Mouse (Mus musculus): ENCODE measurements around the gene Cat. TPM values are rescaled to one million over a fixed set of nuclear protein-coding genes. Genes with fewer than 3 reads are reported as not detected.

The Cat gene
- total and polyA plus RNA-seq, 3 experiments: 29.8 to 84.7 (median 45.0) TPM

GRCm38 (mm10) chr2:103480240-103480639 lies 4.7 kb downstream of the Cat start:
- Histone ChIP-seq H3K4me3 (replicated peaks in 1 of 3; ENCODE audit: low read depth in 2 of 3, low read length in 2 of 3, poor library complexity in 1 of 3) (no peak overlapping the region), H3K79me2 (replicated peaks; ENCODE audit: control insufficient read depth, extremely low read depth, insufficient read depth, poor library complexity, severe bottlenecking) (0 out of 2 replicates have a peak, but pooled peaks cover 2% of the 10 kb centered on the region), H3K4me1 (ENCODE audit: control insufficient read depth in 1 of 2, insufficient read depth in 2 of 2) (peaks cover 9 to 48% of the 10 kb centered on the region in 2 experiments), H3K36me3 (replicated peaks in 1 of 2; ENCODE audit: control insufficient read depth in 1 of 2, insufficient read depth in 1 of 2, low read length in 1 of 2) (peaks cover 8 to 49% of the 10 kb centered on the region in 2 experiments), H3K9ac (ENCODE audit: insufficient read depth, low read depth) (no peak overlapping the region), H3K27ac (ENCODE audit: insufficient read depth, low read depth) (no peak overlapping the region), H3K9me3 (replicated peaks; ENCODE audit: low read length) (no peaks in the 10 kb centered on the region), H3K4me2 (ENCODE audit: insufficient read depth, low read depth, poor library complexity, severe bottlenecking) (no peak overlapping the region), H3K27me3 (replicated peaks) (no peaks in the 10 kb centered on the region)
- TF ChIP-seq ELF1 (IDR thresholded peaks at IDR 0.05; ENCODE audit: low read depth, low read length) (no peak), ZKSCAN1 (IDR thresholded peaks at IDR 0.05; ENCODE audit: borderline replicate concordance, low read depth, low read length) (no peak), USF2 (conservative IDR thresholded peaks at IDR 0.05; ENCODE audit: low read depth, low read length) (no peak), JUN (IDR thresholded peaks at IDR 0.05; ENCODE audit: insufficient read depth, low read depth, low read length) (no peak), UBTF (IDR thresholded peaks at IDR 0.05; ENCODE audit: low read depth, low read length) (no peak), POLR2A (IDR thresholded peaks at IDR 0.05; ENCODE audit: low read depth, low read length) (no peak), ETS1 (conservative IDR thresholded peaks at IDR 0.05; ENCODE audit: low read depth, low read length) (no peak), EP300 (IDR thresholded peaks at IDR 0.05; ENCODE audit: low read length) (no peak), SIN3A (IDR thresholded peaks at IDR 0.05; ENCODE audit: low read length) (no peak), MAZ (IDR thresholded peaks at IDR 0.05; ENCODE audit: low read depth, low read length) (no peak), RAD21 (IDR thresholded peaks at IDR 0.05; ENCODE audit: low read depth, low read length) (no peak), BHLHE40 (IDR thresholded peaks at IDR 0.05; ENCODE audit: low read depth, low read length) (no peak), JUND (conservative IDR thresholded peaks at IDR 0.05; ENCODE audit: low read depth, low read length) (no peak), TCF12 (IDR thresholded peaks at IDR 0.05; ENCODE audit: low read depth, low read length) (no peak)
- in situ Hi-C loops (cut with MboI; ENCODE audit: low pct_ligation_motif_present, low pct_unique_long_range_greater_than_20kb, low sequenced_read_pairs) (no loop called here), dilution Hi-C loops (cut with MboI; ENCODE audit: extremely low pct_ligation_motif_present, extremely low pct_unique_long_range_greater_than_20kb, low sequenced_read_pairs) (no loop called here)
- no peak for DNase-seq (ENCODE audit: extremely low read depth)

DNA sequence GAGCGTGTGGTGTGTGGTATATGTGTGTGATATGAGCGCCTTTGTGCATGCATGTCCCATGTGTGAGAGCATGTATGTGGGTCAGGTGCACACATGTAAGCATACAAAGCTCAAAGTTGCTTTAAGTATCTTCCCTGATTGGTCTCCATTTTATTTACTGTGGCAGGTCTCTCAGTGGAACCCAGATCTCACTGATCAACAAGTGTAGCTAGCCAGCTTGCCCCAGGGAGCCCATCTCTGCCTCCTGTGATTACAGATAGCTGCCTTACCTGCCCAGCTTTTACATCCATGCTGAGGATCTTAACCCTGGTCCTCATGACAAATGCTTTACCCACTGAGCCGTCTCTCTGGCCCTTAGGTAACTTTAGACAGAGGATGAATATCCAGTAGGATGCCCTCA lies 6.6 kb downstream of the Cat start:
- H3K4me1 ChIP-seq (ENCODE audit: control insufficient read depth in 1 of 2, insufficient read depth in 2 of 2): peaks cover 9 to 48% of the 10 kb centered on the region in 2 experiments
- dilution Hi-C loops (cut with MboI; ENCODE audit: extremely low pct_ligation_motif_present, extremely low pct_unique_long_range_greater_than_20kb, low sequenced_read_pairs) (no loop called here), in situ Hi-C loops (cut with MboI; ENCODE audit: low pct_ligation_motif_present, low pct_unique_long_range_greater_than_20kb, low sequenced_read_pairs) (no loop called here)
- no peaks in the 10 kb centered on the region for H3K27me3 ChIP-seq (replicated peaks)
- no peak overlapping the region for H3K4me3 ChIP-seq (replicated peaks in 1 of 3; ENCODE audit: low read depth in 2 of 3, low read length in 2 of 3, poor library complexity in 1 of 3)
- 0 out of 2 replicates have a peak, but pooled peaks cover under 1% of the 10 kb centered on the region for H3K79me2 ChIP-seq (replicated peaks; ENCODE audit: control insufficient read depth, extremely low read depth, insufficient read depth, poor library complexity, severe bottlenecking)
- peaks cover 19 to 68% of the 10 kb centered on the region in 2 experiments for H3K36me3 ChIP-seq (replicated peaks in 1 of 2; ENCODE audit: control insufficient read depth in 1 of 2, insufficient read depth in 1 of 2, low read length in 1 of 2)
- no peak overlapping the region for H3K9ac ChIP-seq (ENCODE audit: insufficient read depth, low read depth)
- no peak overlapping the region for H3K27ac ChIP-seq (ENCODE audit: insufficient read depth, low read depth)
- no peaks in the 10 kb centered on the region for H3K9me3 ChIP-seq (replicated peaks; ENCODE audit: low read length)
- DNase-seq (ENCODE audit: extremely low read depth): no peak
- H3K4me2 ChIP-seq (ENCODE audit: insufficient read depth, low read depth, poor library complexity, severe bottlenecking): no peak overlapping the region
- TF ChIP-seq POLR2A (IDR thresholded peaks at IDR 0.05; ENCODE audit: low read depth, low read length) (no peak), MAFK (IDR thresholded peaks at IDR 0.05; ENCODE audit: insufficient replicate concordance, low read length) (no peak), USF2 (conservative IDR thresholded peaks at IDR 0.05; ENCODE audit: low read depth, low read length) (no peak), PAX5 (IDR thresholded peaks at IDR 0.05; ENCODE audit: low read length) (no peak), CTCF (conservative IDR thresholded peaks at IDR 0.05 in 1 of 2, IDR thresholded peaks at IDR 0.05 in 1 of 2; ENCODE audit: low read depth in 2 of 2, low read length in 2 of 2) (no peak), RCOR1 (conservative IDR thresholded peaks at IDR 0.05; ENCODE audit: low read depth, low read length) (no peak), ETS1 (conservative IDR thresholded peaks at IDR 0.05; ENCODE audit: low read depth, low read length) (no peak), GABPA (IDR thresholded peaks at IDR 0.05; ENCODE audit: insufficient replicate concordance, low read depth, low read length) (no peak), HCFC1 (IDR thresholded peaks at IDR 0.05; ENCODE audit: low read depth, low read length) (no peak), SIN3A (IDR thresholded peaks at IDR 0.05; ENCODE audit: low read length) (no peak), SMC3 (IDR thresholded peaks at IDR 0.05; ENCODE audit: low read depth, low read length) (no peak), MYC (IDR thresholded peaks at IDR 0.05; ENCODE audit: low read depth, low read length) (no peak), NRF1 (IDR thresholded peaks at IDR 0.05; ENCODE audit: low read depth, low read length) (no peak), CHD2 (IDR thresholded peaks at IDR 0.05; ENCODE audit: low read length) (no peak), JUN (IDR thresholded peaks at IDR 0.05; ENCODE audit: insufficient read depth, low read depth, low read length) (no peak), ZMIZ1 (IDR thresholded peaks at IDR 0.05; ENCODE audit: low read depth, low read length) (no peak), UBTF (IDR thresholded peaks at IDR 0.05; ENCODE audit: low read depth, low read length) (no peak), USF1 (IDR thresholded peaks at IDR 0.05; ENCODE audit: low read depth, low read length) (no peak), MEF2A (IDR thresholded peaks at IDR 0.05; ENCODE audit: borderline replicate concordance, low read depth, low read length) (no peak)
